Mouse (Mus musculus): ENCODE measurements around the gene Utp3. TPM values are rescaled to one million over a fixed set of nuclear protein-coding genes. Genes with fewer than 3 reads are reported as not detected.
A peak's percentile ranks its signal among the peaks of the same experiment; 100 is the strongest.
"Not testable (repeated sequence)": the region's sequence is repeated elsewhere in the genome, so short reads cannot be mapped to it uniquely, and the experiment has no call there.

Utp3 gene
- polyA plus RNA-seq (2016; fragmentation: Nextera tagmentation; extraction: Ambion mirVana), result 71.1 and 81.0 TPM in 2 replicates

DNA sequence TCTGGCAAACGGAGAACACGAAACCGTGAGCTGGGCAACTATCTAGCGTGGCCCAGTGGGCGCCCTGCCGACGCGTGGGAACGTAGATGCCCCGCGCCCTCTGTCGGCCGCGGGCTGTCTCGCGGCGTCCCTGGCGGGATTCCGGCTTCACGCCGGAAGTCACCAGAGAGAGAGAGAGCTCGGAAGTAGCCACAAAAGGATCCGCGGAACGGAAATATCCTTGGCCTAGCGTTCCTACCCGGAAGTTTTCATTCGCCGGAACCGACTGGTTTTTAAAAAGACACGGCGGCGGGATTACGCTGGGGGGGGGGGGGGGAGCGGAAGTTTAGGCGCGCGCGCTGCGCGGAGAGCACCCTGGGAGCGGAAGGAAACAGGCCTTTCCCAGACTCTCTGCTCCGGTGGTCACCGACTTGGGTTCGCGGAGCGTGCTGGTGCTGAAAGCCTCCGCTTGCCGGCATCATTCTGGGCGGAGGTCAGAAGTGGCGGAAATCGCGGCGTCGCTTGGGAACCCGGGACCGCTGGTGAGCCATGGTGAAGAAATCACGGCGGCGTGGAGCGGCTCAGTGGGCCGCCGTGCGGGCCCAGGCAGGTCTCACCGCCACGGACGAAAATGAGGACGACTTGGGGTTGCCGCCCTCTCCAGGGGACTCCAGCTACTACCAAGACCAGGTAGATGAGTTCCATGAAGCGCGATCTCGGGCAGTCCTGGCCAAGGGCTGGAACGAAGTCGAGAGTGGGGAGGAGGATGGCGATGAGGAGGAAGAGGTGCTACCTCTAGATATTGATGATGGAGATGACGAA lies at the start of gene Utp3:
Utp3 (plus strand) TSS at position 377 of the 801 bp plus-strand sequence.
- Histone ChIP-seq H3K9me3 (no peaks in the 10 kb centered on the region), H3K9ac (replicated peaks) (peak within 1 kb of the TSS; percentile 87), H3K36me3 (peaks cover 15% of the 10 kb centered on the region), H3K27ac (peak within 1 kb of the TSS; percentile 93), H3K4me2 (peak within 1 kb of the TSS; percentile 82), H3K4me3 (replicated peaks) (peak within 1 kb of the TSS; percentile 84), H3K27me3 (no peaks in the 10 kb centered on the region), H3K4me1 (replicated peaks) (peaks cover 10% of the 10 kb centered on the region)
- peak; percentile 96 for ATAC-seq (ENCODE audit: insufficient number of reproducible peaks, insufficient read depth, low FRiP score, low TSS enrichment, low read depth)
- WGBS, result under 1% methylated on average over 72 of the region's 76 CpGs

DNA sequence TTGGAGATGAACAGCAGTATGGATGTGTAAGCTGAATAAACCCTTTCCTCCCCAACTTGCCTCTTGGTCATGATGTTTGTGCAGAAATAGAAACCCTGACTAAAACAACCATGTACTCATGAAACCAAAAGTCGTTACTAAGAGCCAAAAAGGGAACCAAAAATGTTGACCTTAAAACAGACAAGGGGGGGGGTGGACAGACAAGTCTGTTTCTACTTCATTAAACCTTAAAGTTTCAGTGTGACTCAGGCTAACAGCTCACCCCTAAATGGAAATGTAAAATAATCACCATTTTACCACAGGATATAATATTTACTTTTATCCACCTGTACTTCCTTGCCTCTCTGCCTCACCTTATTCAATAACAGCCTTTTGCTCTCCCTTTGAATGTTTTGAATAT lies 45.7 kb upstream of the Utp3 start:
- Histone ChIP-seq H3K27me3 (no peaks in the 10 kb centered on the region), H3K4me3 (replicated peaks) (no peak overlapping the region), H3K9ac (replicated peaks) (no peak overlapping the region), H3K4me1 (replicated peaks) (no peaks in the 10 kb centered on the region), H3K9me3 (no peaks in the 10 kb centered on the region), H3K4me2 (no peak overlapping the region), H3K36me3 (no peaks in the 10 kb centered on the region), H3K27ac (no peak overlapping the region)
- ATAC-seq (ENCODE audit: insufficient number of reproducible peaks, insufficient read depth, low FRiP score, low TSS enrichment, low read depth), result no peak
- 66% methylated on average over 1 of the region's 1 CpGs for WGBS

DNA sequence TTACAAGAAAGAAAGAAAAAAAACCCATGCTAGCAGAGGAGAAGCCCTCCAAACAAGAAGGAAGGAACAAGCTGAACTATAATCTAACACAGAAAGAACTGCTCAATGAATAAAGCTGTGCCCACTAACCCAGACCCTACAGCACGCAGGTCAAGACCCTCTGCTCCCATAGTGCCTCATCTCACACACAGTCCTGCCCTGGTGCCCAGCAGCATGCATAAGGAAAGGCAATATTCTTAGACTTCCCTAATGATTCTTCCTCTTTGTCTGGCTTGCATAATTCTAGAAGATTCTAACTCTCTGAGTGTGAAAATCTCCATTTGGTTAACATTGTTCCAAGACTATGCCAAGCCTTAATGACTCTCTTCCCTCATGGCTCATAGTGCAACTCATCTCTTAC lies 45.3 kb upstream of the Utp3 start:
- Histone ChIP-seq H3K27ac (no peak overlapping the region), H3K4me2 (no peak overlapping the region), H3K9ac (replicated peaks) (no peak overlapping the region), H3K36me3 (no peaks in the 10 kb centered on the region), H3K4me3 (replicated peaks) (no peak overlapping the region), H3K27me3 (no peaks in the 10 kb centered on the region), H3K4me1 (replicated peaks) (no peaks in the 10 kb centered on the region), H3K9me3 (no peaks in the 10 kb centered on the region)
- WGBS, result 97% methylated on average over 1 of the region's 1 CpGs
- ATAC-seq (ENCODE audit: insufficient number of reproducible peaks, insufficient read depth, low FRiP score, low TSS enrichment, low read depth), result no peak

DNA sequence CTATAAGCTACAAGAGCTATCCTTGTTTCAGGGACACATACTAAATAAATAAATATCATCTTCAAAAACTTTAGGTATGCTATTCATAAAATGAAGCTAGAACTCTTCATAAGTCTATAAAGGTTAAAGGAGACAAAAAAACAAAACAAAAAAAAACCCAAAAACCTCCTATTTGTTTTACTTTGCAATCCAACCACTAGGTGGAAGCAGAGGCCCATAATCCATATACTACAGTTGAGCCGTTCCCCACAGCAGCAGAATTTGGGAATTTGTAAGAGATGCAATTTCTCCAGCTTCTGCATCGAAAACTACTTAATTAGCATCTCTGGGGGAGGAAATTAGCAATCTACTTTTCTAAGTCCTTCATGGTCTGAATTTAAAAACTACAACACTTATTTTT lies 35.0 kb upstream of the Utp3 start:
- no peak for ATAC-seq (ENCODE audit: insufficient number of reproducible peaks, insufficient read depth, low FRiP score, low TSS enrichment, low read depth)
- H3K4me2 ChIP-seq, result no peak overlapping the region
- no peaks in the 10 kb centered on the region for H3K36me3 ChIP-seq
- no peaks in the 10 kb centered on the region for H3K4me1 ChIP-seq (replicated peaks)
- H3K27me3 ChIP-seq, result no peaks in the 10 kb centered on the region
- WGBS, result 4% methylated on average over 2 of the region's 2 CpGs
- no peaks in the 10 kb centered on the region for H3K9me3 ChIP-seq
- no peak overlapping the region for H3K4me3 ChIP-seq (replicated peaks)
- no peak overlapping the region for H3K27ac ChIP-seq
- H3K9ac ChIP-seq (replicated peaks), result no peak overlapping the region

DNA sequence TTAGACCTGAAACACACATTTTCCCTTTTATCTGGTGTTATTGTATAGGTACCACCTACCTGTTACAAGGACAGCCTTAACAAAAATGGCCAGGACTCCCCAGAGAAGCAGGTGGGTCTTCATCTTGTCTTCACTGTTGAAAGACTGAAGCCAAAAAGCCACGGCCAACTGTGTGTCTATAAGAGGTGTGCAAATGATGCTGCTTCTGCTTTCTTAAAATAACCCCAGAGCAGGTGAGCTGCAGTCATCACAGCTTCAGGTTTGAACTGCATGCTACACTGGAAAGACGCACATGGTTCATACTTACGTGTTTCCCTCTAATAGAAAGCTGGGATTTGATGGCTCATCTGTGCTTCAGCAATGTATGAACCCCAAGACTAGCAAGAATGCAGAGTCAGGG lies 26.6 kb upstream of the Utp3 start, which contains the start of gene Jchain:
Jchain (minus strand) TSS at position 235 of the 400 bp plus-strand sequence.
- WGBS, result 82% methylated on average over 3 of the region's 3 CpGs
- H3K36me3 ChIP-seq, result no peaks in the 10 kb centered on the region
- H3K4me2 ChIP-seq, result no peak within 1 kb of the TSS
- H3K9me3 ChIP-seq, result no peaks in the 10 kb centered on the region
- ATAC-seq (ENCODE audit: insufficient number of reproducible peaks, insufficient read depth, low FRiP score, low TSS enrichment, low read depth), result no peak
- H3K27ac ChIP-seq, result no peak within 1 kb of the TSS
- no peak within 1 kb of the TSS for H3K4me3 ChIP-seq (replicated peaks)
- no peaks in the 10 kb centered on the region for H3K27me3 ChIP-seq
- H3K9ac ChIP-seq (replicated peaks), result no peak within 1 kb of the TSS
- no peaks in the 10 kb centered on the region for H3K4me1 ChIP-seq (replicated peaks)

DNA sequence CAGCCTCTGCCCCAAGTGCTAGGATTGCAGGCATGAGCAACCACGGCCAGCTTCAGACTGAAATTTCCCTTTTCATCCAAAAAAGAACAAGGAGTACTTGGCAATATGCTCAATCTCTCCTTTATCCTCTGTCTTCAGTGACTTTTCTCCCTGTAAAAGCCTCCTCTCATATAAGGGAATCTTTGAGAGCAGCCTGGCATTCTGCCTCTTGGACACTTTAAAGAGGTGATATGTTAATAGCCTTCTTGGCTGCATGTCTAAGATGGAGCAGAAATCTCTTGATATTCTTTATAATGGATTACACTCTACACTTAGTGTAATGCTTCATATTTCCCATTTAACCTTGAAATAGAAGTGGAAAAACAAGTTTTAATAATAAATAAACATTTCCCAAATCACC lies 23.4 kb upstream of the Utp3 start:
- no peak for ATAC-seq (ENCODE audit: insufficient number of reproducible peaks, insufficient read depth, low FRiP score, low TSS enrichment, low read depth)
- no peak overlapping the region for H3K4me3 ChIP-seq (replicated peaks)
- 74% methylated on average over 1 of the region's 1 CpGs for WGBS
- no peaks in the 10 kb centered on the region for H3K9me3 ChIP-seq
- no peaks in the 10 kb centered on the region for H3K27me3 ChIP-seq
- no peak overlapping the region for H3K27ac ChIP-seq
- no peaks in the 10 kb centered on the region for H3K36me3 ChIP-seq
- no peak overlapping the region for H3K9ac ChIP-seq (replicated peaks)
- no peak overlapping the region for H3K4me2 ChIP-seq
- H3K4me1 ChIP-seq (replicated peaks), result no peaks in the 10 kb centered on the region

DNA sequence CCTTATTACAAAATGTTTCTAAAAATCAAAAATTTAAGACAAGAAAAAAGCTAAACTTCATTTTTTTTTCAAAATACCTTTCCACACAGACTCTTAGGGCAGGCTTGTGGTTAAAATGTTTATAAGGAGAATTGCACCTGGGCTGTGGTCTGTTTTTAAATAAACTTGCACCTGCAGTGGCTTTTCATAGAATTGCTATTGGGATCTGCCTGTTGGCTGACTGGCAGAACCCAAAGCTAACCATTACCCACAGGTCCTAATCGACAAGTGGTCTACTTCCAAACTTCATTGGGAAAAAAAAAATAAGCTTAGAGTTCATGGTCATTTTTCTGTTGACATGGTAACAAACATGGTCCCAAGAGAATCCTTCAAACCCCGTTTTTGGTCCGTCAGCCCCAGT lies 19.6 kb upstream of the Utp3 start:
- Histone ChIP-seq H3K4me3 (replicated peaks) (no peak overlapping the region), H3K4me1 (replicated peaks) (no peaks in the 10 kb centered on the region), H3K4me2 (no peak overlapping the region), H3K9me3 (no peaks in the 10 kb centered on the region), H3K27ac (no peak overlapping the region), H3K9ac (replicated peaks) (no peak overlapping the region), H3K36me3 (no peaks in the 10 kb centered on the region), H3K27me3 (no peaks in the 10 kb centered on the region)
- ATAC-seq (ENCODE audit: insufficient number of reproducible peaks, insufficient read depth, low FRiP score, low TSS enrichment, low read depth), result no peak
- 80% methylated on average over 3 of the region's 3 CpGs for WGBS

DNA sequence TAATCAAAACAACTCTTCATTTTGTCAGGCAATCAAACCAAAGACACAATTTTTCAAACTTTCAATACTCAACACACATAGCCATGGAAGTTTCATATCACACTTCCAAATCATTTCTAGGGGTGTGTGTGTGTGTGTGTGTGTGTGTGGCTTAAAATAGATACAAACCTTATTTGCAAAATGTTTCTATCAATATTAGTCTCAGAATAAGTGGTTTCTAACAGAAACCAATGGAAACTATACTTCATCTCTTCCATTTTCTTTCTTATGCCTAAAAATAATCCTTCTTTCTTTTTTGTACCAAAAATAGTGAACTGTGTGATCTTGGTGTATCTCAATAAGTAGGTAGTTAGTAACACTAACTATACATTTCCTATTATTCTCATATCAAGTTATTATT lies 13.4 kb upstream of the Utp3 start:
- H3K4me2 ChIP-seq, result no peak overlapping the region
- ATAC-seq (ENCODE audit: insufficient number of reproducible peaks, insufficient read depth, low FRiP score, low TSS enrichment, low read depth), result no peak
- no peaks in the 10 kb centered on the region for H3K4me1 ChIP-seq (replicated peaks)
- no peak overlapping the region for H3K27ac ChIP-seq
- no peak overlapping the region for H3K9ac ChIP-seq (replicated peaks)
- H3K9me3 ChIP-seq, result no peaks in the 10 kb centered on the region
- H3K27me3 ChIP-seq, result no peaks in the 10 kb centered on the region
- no peaks in the 10 kb centered on the region for H3K36me3 ChIP-seq
- H3K4me3 ChIP-seq (replicated peaks), result no peak overlapping the region

DNA sequence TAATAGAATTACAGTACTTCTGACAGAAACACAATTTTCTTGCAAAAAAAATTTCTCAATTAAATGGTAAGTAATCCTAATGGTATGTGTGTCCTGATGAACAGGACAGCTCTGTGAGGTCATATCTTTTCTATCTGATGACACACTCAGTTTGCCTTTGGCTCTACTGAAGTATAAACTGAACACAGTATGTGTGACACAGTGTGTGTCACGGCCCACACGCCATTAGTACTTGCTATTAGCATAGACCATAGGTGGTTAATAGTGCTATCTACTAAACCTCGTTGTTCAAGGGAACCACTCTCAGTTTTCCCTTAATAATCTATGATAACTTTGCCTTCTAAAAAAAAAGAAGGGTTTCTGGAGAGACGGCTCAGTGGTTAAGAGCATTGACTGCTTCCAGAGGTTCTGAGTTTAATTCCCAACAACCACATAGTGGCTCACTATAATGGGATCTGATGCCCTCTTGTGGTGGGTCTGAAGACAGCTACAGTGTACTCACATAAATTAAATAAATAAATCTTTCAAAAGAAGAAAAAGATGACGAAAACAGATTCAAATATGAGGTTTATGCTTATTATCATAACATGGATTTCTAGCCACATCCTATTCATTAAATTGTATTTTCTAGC lies 11.5 kb upstream of the Utp3 start:
- Histone ChIP-seq H3K9me3 (no peaks in the 10 kb centered on the region), H3K27me3 (no peaks in the 10 kb centered on the region), H3K27ac (no peak overlapping the region), H3K36me3 (no peaks in the 10 kb centered on the region), H3K4me3 (replicated peaks) (no peak overlapping the region), H3K4me1 (replicated peaks) (no peaks in the 10 kb centered on the region), H3K9ac (replicated peaks) (no peak overlapping the region), H3K4me2 (no peak overlapping the region)
- ATAC-seq (ENCODE audit: insufficient number of reproducible peaks, insufficient read depth, low FRiP score, low TSS enrichment, low read depth), result no peak
- WGBS, result 64% methylated on average over 5 of the region's 5 CpGs

DNA sequence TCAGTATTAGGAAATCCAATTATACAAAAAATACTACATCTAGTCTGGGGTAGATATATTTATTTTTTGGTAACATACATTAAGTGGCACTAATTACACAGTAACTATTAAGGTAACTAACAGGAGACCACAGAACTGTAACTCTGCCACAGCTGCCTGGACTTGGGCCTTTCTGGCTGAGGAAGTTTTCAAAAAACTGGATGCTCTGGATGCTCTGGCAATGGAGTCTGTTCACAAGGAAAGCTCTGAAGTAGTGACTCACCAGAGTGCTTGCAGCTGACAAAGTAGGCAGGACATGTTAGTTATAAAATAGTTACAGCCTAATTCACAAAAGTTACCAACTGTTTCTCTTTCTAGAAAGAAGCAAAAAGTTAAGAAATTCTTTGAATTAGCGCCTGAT lies 9.9 kb upstream of the Utp3 start:
- not testable (repeated sequence) for H3K4me2 ChIP-seq

DNA sequence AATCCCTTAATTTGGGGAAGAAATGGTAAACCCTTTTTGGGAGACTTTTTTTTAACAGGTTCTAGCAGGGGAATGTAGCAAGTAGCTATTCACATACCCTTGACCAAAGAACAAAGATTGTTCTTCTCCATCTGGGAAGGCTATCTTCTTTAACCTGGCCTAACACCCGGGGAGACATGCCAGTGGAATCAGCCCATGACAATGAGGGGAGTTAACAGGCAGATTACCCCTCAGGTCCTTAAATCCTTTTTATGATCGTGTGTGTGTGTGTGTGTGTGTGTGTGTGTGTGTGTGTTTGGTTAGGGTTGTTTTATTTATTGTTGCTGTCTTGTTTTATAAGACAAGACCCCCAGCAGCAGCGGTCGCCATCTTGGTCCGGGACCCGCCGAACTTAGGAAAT lies 8.7 kb upstream of the Utp3 start:
- Histone ChIP-seq H3K4me3 (replicated peaks) (no peak overlapping the region), H3K27me3 (no peaks in the 10 kb centered on the region), H3K4me2 (no peak overlapping the region), H3K36me3 (no peaks in the 10 kb centered on the region), H3K27ac (no peak overlapping the region), H3K9me3 (no peaks in the 10 kb centered on the region), H3K4me1 (replicated peaks) (no peaks in the 10 kb centered on the region), H3K9ac (replicated peaks) (no peak overlapping the region)
- ATAC-seq (ENCODE audit: insufficient number of reproducible peaks, insufficient read depth, low FRiP score, low TSS enrichment, low read depth), result no peak
- WGBS, result 85% methylated on average over 7 of the region's 7 CpGs

More for the DNA sequence above, 9.9 kb upstream of the Utp3 start:
- not testable (repeated sequence) for H3K36me3 ChIP-seq; H3K9me3 ChIP-seq; H3K4me1 ChIP-seq (replicated peaks); H3K27me3 ChIP-seq; H3K9ac ChIP-seq (replicated peaks); H3K27ac ChIP-seq; H3K4me3 ChIP-seq (replicated peaks); ATAC-seq (ENCODE audit: insufficient number of reproducible peaks, insufficient read depth, low FRiP score, low TSS enrichment, low read depth)
- 94% methylated on average over 1 of the region's 1 CpGs for WGBS
